Mouse (Mus musculus) thymus, adult 2 months (tissue): Measurements from ENCODE around the gene Pcbp1.

Experiments used
- CTCF ChIP-seq: fragments of 200-500 bp; IDR thresholded peaks from 2 replicates; pipeline ENCODE4 v1.5.1; 2012; ENCODE audit warnings: mild to moderate bottlenecking, control low read depth, low read length, moderate library complexity, borderline replicate concordance; ENCODE audit not compliant: control insufficient read depth, poor library complexity, insufficient read depth; ENCODE audit errors: extremely low read depth
- POLR2A ChIP-seq: fragments of 200-500 bp; IDR thresholded peaks from 2 replicates; pipeline ENCODE4 v1.6.1; 2012; ENCODE audit warnings: mild to moderate bottlenecking, low read length, control low read depth, moderate library complexity; ENCODE audit not compliant: control insufficient read depth, poor library complexity, insufficient read depth; ENCODE audit errors: extremely low read depth

DNA sequence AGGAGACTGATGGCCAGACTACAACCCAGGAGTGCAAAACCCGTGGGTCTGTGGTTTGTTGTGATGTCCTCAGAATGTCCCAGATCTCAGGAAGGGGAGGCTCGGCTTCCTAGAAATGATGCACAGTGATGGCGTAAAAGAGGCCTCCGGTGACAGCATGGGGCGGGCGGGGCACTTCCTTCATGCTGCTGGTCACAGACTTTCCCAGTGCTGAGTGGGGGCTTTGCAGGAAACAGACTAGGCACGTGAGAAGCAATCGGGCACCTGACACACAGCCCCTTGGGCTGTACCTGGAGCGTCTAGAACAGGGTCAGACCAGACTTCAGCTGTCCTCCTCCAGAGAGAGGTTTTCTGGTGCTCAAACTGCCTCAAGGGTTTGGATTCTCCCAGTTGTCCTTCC, 44.7 kb upstream of the Pcbp1 start:
- TF ChIP-seq POLR2A (no peak), CTCF (no peak)
